Mouse (Mus musculus): Measurements from ENCODE around the gene Vip. TPM values are rescaled to one million over a fixed set of nuclear protein-coding genes. Genes with fewer than 3 reads are reported as not detected.

Vip gene
- polyA plus RNA-seq, 1 experiment = not detected

GRCm38 (mm10) chr10:5637322-5637721, 1.7 kb upstream of the Vip start:
- no peak for TF ChIP-seq POLR2A (IDR thresholded peaks at IDR 0.05; ENCODE audit: low read depth, low read length)
- TF ChIP-seq CTCF (conservative IDR thresholded peaks at IDR 0.05; ENCODE audit: insufficient read depth, insufficient read length, low read depth, low read length) = no peak
- Histone ChIP-seq H3K27me3 (replicated peaks; ENCODE audit: control insufficient read depth, insufficient read depth, low read length) (no peaks in the 10 kb centered on the region), H3K4me1 (ENCODE audit: control insufficient read depth, insufficient read depth, low read length) (no peaks in the 10 kb centered on the region), H3K27ac (ENCODE audit: insufficient read depth, low read depth, low read length) (no peak overlapping the region), H3K4me3 (ENCODE audit: insufficient read depth, low read depth, low read length) (no peak overlapping the region), H3K36me3 (ENCODE audit: control insufficient read depth, insufficient read depth, low read length) (no peaks in the 10 kb centered on the region)
- DNase-seq = no peak
- WGBS = 69% methylated on average over 4 of the region's 4 CpGs

- no peaks in the 10 kb centered on the region for H3K4me1 ChIP-seq (ENCODE audit: control insufficient read depth, insufficient read depth, low read length)
- no peaks in the 10 kb centered on the region for H3K36me3 ChIP-seq (ENCODE audit: control insufficient read depth, insufficient read depth, low read length)
- 72% methylated on average over 2 of the region's 2 CpGs for WGBS
- TF ChIP-seq POLR2A (IDR thresholded peaks at IDR 0.05; ENCODE audit: low read depth, low read length) = no peak
- no peak for TF ChIP-seq CTCF (conservative IDR thresholded peaks at IDR 0.05; ENCODE audit: insufficient read depth, insufficient read length, low read depth, low read length)
- no peak for DNase-seq
- no peak overlapping the region for H3K27ac ChIP-seq (ENCODE audit: insufficient read depth, low read depth, low read length)
- H3K4me3 ChIP-seq (ENCODE audit: insufficient read depth, low read depth, low read length) = no peak overlapping the region
- no peaks in the 10 kb centered on the region for H3K27me3 ChIP-seq (replicated peaks; ENCODE audit: control insufficient read depth, insufficient read depth, low read length)
Measured at GRCm38 (mm10) chr10:5681275-5681674, 42.3 kb downstream of the Vip start.

GRCm38 (mm10) chr10:5685608-5686007, 46.6 kb downstream of the Vip start:
- Histone ChIP-seq H3K4me1 (ENCODE audit: control insufficient read depth, insufficient read depth, low read length) (no peaks in the 10 kb centered on the region), H3K4me3 (ENCODE audit: insufficient read depth, low read depth, low read length) (no peak overlapping the region), H3K36me3 (ENCODE audit: control insufficient read depth, insufficient read depth, low read length) (no peaks in the 10 kb centered on the region), H3K27me3 (replicated peaks; ENCODE audit: control insufficient read depth, insufficient read depth, low read length) (no peaks in the 10 kb centered on the region; the same call in 1 of the 2 replicates), H3K27ac (ENCODE audit: insufficient read depth, low read depth, low read length) (no peak overlapping the region)
- no peak for TF ChIP-seq POLR2A (IDR thresholded peaks at IDR 0.05; ENCODE audit: low read depth, low read length)
- no peak for TF ChIP-seq CTCF (conservative IDR thresholded peaks at IDR 0.05; ENCODE audit: insufficient read depth, insufficient read length, low read depth, low read length)
- no peak for DNase-seq
- 74% methylated on average over 6 of the region's 6 CpGs for whole genome bisulfite sequencing

GRCm38 (mm10) chr10:5694351-5694750, 55.3 kb downstream of the Vip start:
- Histone ChIP-seq H3K27ac (ENCODE audit: insufficient read depth, low read depth, low read length) (no peak overlapping the region), H3K4me1 (ENCODE audit: control insufficient read depth, insufficient read depth, low read length) (no peaks in the 10 kb centered on the region), H3K36me3 (ENCODE audit: control insufficient read depth, insufficient read depth, low read length) (no peaks in the 10 kb centered on the region), H3K27me3 (replicated peaks; ENCODE audit: control insufficient read depth, insufficient read depth, low read length) (no peaks in the 10 kb centered on the region; the same call in 1 of the 2 replicates), H3K4me3 (ENCODE audit: insufficient read depth, low read depth, low read length) (no peak overlapping the region)
- 69% methylated on average over 1 of the region's 1 CpGs for whole genome bisulfite sequencing
- TF ChIP-seq CTCF (conservative IDR thresholded peaks at IDR 0.05; ENCODE audit: insufficient read depth, insufficient read length, low read depth, low read length) = no peak
- no peak for TF ChIP-seq POLR2A (IDR thresholded peaks at IDR 0.05; ENCODE audit: low read depth, low read length)
- no peak for DNase-seq

Other genes with a start within 250 kb of the Vip start
- 10.2 and 12.3 TPM in 2 replicates for gene Syne1, start 87.7 kb upstream of the Vip start, polyA plus RNA-seq (2012; rRNA removed)
- 3.4 and 3.8 TPM in 2 replicates for gene Myct1, start 45.4 kb upstream of the Vip start, polyA plus RNA-seq (2012; rRNA removed)
- gene Fbxo5, start 166.4 kb downstream of the Vip start, polyA plus RNA-seq (2012; rRNA removed) = 0.64 and 1.1 TPM in 2 replicates
- gene Mtrf1l, start 184.7 kb downstream of the Vip start, polyA plus RNA-seq (2012; rRNA removed) = 1.7 and 2.4 TPM in 2 replicates

Data from kidney, adult 2 months (tissue).